Mouse (Mus musculus) intestine, embryonic 15.5 days (tissue): ENCODE measurements around the gene St3gal3. TPM values are rescaled to one million over a fixed set of nuclear protein-coding genes. Genes with fewer than 3 reads are reported as not detected.

Experiments
- ATAC-seq: fragments of 200-750 bp; cut with Nextera tagmentation; 2 replicates; pipeline ENCODE4 v1.8.0; 2017; ENCODE audit warnings: moderate TSS enrichment, moderate library complexity
- H3K27ac ChIP-seq: fragments of 300-500 bp; sonication (generic); 2 replicates; pipeline ENCODE4 v1.5.1; 2015; ENCODE audit warnings: mild to moderate bottlenecking, inconsistent platforms
- H3K27me3 ChIP-seq: fragments of 300-500 bp; sonication (generic); replicated peaks from 2 replicates; pipeline ENCODE4 v1.6.1; 2015; ENCODE audit warnings: inconsistent platforms
- H3K36me3 ChIP-seq: fragments of 300-500 bp; sonication (generic); 2 replicates; pipeline ENCODE4 v1.6.1; 2015; ENCODE audit warnings: inconsistent platforms
- H3K4me1 ChIP-seq: fragments of 300-500 bp; sonication (generic); replicated peaks from 2 replicates; pipeline ENCODE4 v1.6.1; 2015; ENCODE audit warnings: inconsistent platforms
- H3K4me2 ChIP-seq: fragments of 300-500 bp; sonication (generic); replicated peaks from 2 replicates; pipeline ENCODE4 v1.6.1; 2015; ENCODE audit warnings: mild to moderate bottlenecking, inconsistent platforms
- H3K4me3 ChIP-seq: fragments of 300-500 bp; sonication (generic); replicated peaks from 2 replicates; pipeline ENCODE4 v1.5.1; 2015; ENCODE audit warnings: inconsistent platforms
- H3K9ac ChIP-seq: fragments of 300-500 bp; sonication (generic); 2 replicates; pipeline ENCODE4 v1.6.1; 2015; ENCODE audit warnings: inconsistent platforms
- H3K9me3 ChIP-seq: fragments of 300-500 bp; sonication (generic); 2 replicates; pipeline ENCODE4 v1.6.1; 2016; ENCODE audit warnings: inconsistent platforms
- WGBS: fragments of 180-500 bp; shearing (Covaris S2); methylation state at CpG from one replicate; pipeline ENCODE4 v1.1.7; 2015; 5-methylcytosine and 5-hydroxymethylcytosine counted together
- polyA plus RNA-seq: library from polyadenylated mRNA; unstranded; fragments of >200 nt; fragmentation: Nextera tagmentation; extraction: Ambion mirVana; gene quantifications from 2 replicates; pipeline ENCODE4 v1.2.1, GENCODE M21; 2015

Gene St3gal3
- polyA plus RNA-seq, 1 experiment from 2014 or later = 8.2 TPM

GRCm38 (mm10) chr4:118101497-118101896, 33.2 kb downstream of the St3gal3 start:
- Histone ChIP-seq H3K4me3 (no peak overlapping the region), H3K4me2 (no peak overlapping the region), H3K9me3 (no peaks in the 10 kb centered on the region), H3K4me1 (no peaks in the 10 kb centered on the region), H3K36me3 (no peaks in the 10 kb centered on the region), H3K27ac (no peak overlapping the region), H3K27me3 (no peaks in the 10 kb centered on the region), H3K9ac (no peak overlapping the region)
- 73% methylated on average over 6 of the region's 6 CpGs for WGBS
- ATAC-seq = no peak

GRCm38 (mm10) chr4:118099637-118100364, 34.9 kb downstream of the St3gal3 start:
- Histone ChIP-seq H3K4me2 (no peak overlapping the region), H3K9ac (no peak overlapping the region), H3K9me3 (no peaks in the 10 kb centered on the region), H3K36me3 (no peaks in the 10 kb centered on the region), H3K27ac (no peak overlapping the region), H3K4me1 (no peaks in the 10 kb centered on the region), H3K4me3 (no peak overlapping the region), H3K27me3 (no peaks in the 10 kb centered on the region)
- no peak for ATAC-seq
- WGBS = 84% methylated on average over 8 of the region's 8 CpGs

DNA sequence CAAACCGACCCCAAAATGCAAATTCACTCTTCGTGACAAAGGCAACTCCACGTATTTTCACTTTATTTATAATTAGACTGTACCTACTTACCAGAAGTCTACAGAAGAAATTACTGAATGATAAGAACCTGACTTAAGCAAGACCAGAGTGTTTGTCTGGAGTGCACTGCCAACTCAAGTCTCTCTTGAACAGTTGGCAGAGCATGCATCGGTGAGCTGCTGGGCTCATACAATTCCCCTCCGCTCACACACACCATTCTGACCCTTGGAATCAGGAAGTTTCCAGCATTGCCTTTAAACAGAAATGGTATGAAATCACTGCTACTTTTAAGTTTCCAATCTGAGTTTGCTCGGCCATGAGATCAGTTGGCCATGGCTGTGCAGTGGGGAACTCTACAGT, 36.1 kb downstream of the St3gal3 start:
- Histone ChIP-seq H3K27ac (no peak overlapping the region), H3K4me1 (no peaks in the 10 kb centered on the region), H3K36me3 (no peaks in the 10 kb centered on the region), H3K9ac (no peak overlapping the region), H3K27me3 (no peaks in the 10 kb centered on the region), H3K9me3 (no peaks in the 10 kb centered on the region), H3K4me3 (no peak overlapping the region), H3K4me2 (no peak overlapping the region)
- WGBS = 89% methylated on average over 6 of the region's 6 CpGs
- no peak for ATAC-seq

DNA sequence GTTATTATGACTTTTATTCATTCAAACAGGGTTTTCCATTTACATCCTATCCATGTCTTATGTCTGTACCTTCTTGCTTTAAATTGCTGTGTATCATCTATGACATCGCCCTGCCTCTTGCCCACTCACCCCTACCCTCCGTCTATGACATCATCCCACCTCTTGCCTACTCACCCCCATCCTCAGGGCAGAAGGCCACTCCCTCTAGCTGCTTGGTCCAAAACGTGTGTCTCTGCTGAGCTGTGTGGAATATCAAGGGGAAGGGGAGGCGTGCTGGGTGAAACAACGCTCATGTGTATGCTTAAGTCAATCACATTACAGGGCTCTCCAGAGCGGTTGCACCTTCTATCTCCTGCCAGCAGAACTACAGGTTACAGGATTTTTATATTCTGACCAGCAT, 38.6 kb downstream of the St3gal3 start:
- no peak for ATAC-seq
- WGBS = 76% methylated on average over 6 of the region's 6 CpGs
- H3K4me2 ChIP-seq = no peak overlapping the region
- no peak overlapping the region for H3K4me3 ChIP-seq
- no peaks in the 10 kb centered on the region for H3K4me1 ChIP-seq
- H3K36me3 ChIP-seq = no peaks in the 10 kb centered on the region
- no peak overlapping the region for H3K27ac ChIP-seq
- no peaks in the 10 kb centered on the region for H3K27me3 ChIP-seq
- no peaks in the 10 kb centered on the region for H3K9me3 ChIP-seq
- no peak overlapping the region for H3K9ac ChIP-seq

GRCm38 (mm10) chr4:118092784-118093457, 41.8 kb downstream of the St3gal3 start:
- peak; percentile 43; the same call in 1 of the 2 replicates for ATAC-seq
- Histone ChIP-seq H3K9me3 (no peaks in the 10 kb centered on the region), H3K27ac (no peak overlapping the region), H3K4me3 (no peak overlapping the region), H3K36me3 (no peaks in the 10 kb centered on the region), H3K4me1 (no peaks in the 10 kb centered on the region), H3K4me2 (no peak overlapping the region), H3K9ac (no peak overlapping the region), H3K27me3 (no peaks in the 10 kb centered on the region)
- 89% methylated on average over 11 of the region's 11 CpGs for WGBS

DNA sequence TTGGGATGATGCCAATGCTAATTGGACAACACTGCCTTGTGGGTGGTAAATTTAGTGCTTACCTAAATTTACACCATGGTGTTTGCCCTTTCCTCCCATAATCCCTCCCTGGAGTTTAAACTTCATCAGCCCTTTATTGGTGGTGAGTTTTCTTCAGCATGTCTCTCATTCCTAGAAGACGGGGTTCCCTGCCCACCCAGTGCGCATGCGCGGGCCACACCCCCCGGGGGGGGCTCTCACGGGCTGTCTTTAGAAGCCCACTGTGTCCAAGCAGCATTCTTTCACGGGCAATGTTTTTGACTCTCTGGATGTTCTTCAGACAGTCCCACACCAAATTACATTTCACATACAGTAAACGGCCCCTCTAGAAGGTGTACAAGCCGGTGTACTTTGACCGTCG, 44.3 kb downstream of the St3gal3 start:
- no peaks in the 10 kb centered on the region for H3K4me1 ChIP-seq
- ATAC-seq = no peak
- H3K9me3 ChIP-seq = no peaks in the 10 kb centered on the region
- 86% methylated on average over 11 of the region's 11 CpGs for WGBS
- H3K27me3 ChIP-seq = no peaks in the 10 kb centered on the region
- no peaks in the 10 kb centered on the region for H3K36me3 ChIP-seq
- H3K9ac ChIP-seq = no peak overlapping the region
- no peak overlapping the region for H3K4me2 ChIP-seq
- no peak overlapping the region for H3K4me3 ChIP-seq
- no peak overlapping the region for H3K27ac ChIP-seq

DNA sequence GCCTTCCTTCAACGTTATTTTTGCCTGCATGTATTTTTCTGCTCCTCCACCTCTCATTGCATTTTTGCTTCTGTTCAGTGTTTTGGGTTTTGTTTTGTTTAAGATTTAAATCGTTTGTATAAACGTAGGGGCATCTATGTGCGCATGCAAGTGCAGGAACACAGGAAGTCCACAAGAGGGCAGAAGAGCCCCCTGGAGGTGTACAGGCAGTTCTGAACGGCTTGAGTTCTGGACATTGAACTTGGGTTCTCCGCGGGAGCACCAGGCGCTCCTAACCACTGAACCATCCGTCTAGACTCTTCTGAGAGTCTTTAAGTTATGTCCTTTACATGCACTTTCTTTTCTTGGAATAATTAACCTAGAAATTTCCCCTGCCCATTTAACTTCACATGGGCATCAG, 44.8 kb downstream of the St3gal3 start:
- Histone ChIP-seq H3K9me3 (no peaks in the 10 kb centered on the region), H3K9ac (no peak overlapping the region), H3K27me3 (no peaks in the 10 kb centered on the region), H3K27ac (no peak overlapping the region), H3K4me3 (no peak overlapping the region), H3K36me3 (no peaks in the 10 kb centered on the region), H3K4me1 (no peaks in the 10 kb centered on the region), H3K4me2 (no peak overlapping the region)
- no peak for ATAC-seq
- WGBS = 42% methylated on average over 9 of the region's 9 CpGs

GRCm38 (mm10) chr4:118088771-118089170, 45.9 kb downstream of the St3gal3 start:
- WGBS = 77% methylated on average over 2 of the region's 2 CpGs
- Histone ChIP-seq H3K27ac (no peak overlapping the region), H3K4me1 (no peaks in the 10 kb centered on the region), H3K36me3 (no peaks in the 10 kb centered on the region), H3K9ac (no peak overlapping the region), H3K4me2 (no peak overlapping the region), H3K9me3 (no peaks in the 10 kb centered on the region), H3K27me3 (no peaks in the 10 kb centered on the region), H3K4me3 (no peak overlapping the region)
- no peak for ATAC-seq

DNA sequence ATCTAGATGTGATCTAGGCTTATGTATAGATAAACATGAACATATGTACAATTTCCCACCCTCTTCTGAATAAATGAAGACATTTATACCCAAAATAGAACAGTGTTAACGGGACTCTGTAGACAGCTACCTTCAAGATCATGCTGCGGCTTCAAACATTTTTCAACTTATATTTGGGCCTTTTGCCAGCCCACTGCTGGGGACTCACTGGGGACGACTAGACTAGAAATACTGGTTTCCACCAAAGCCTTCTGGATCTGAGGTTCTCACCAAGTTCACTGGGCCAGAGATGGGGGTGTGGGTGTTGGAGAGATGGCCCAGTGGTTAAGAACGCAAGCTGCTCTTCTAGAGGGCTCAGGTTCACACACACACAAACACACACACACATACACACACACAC, 49.7 kb downstream of the St3gal3 start:
- no peaks in the 10 kb centered on the region for H3K9me3 ChIP-seq
- no peaks in the 10 kb centered on the region for H3K27me3 ChIP-seq
- no peak overlapping the region for H3K27ac ChIP-seq
- no peak overlapping the region for H3K4me2 ChIP-seq
- no peak overlapping the region for H3K9ac ChIP-seq
- H3K4me3 ChIP-seq = no peak overlapping the region
- no peaks in the 10 kb centered on the region for H3K36me3 ChIP-seq
- 56% methylated on average over 4 of the region's 4 CpGs for WGBS
- H3K4me1 ChIP-seq = peaks cover 7% of the 10 kb centered on the region
- no peak for ATAC-seq

- WGBS = 27% methylated on average over 14 of the region's 14 CpGs
- H3K36me3 ChIP-seq = no peaks in the 10 kb centered on the region
- no peaks in the 10 kb centered on the region for H3K9me3 ChIP-seq
- no peak overlapping the region; the same call in 1 of the 2 replicates for H3K27ac ChIP-seq
- ATAC-seq = peak; percentile 86
- H3K4me3 ChIP-seq = no peak overlapping the region
- peaks cover 9% of the 10 kb centered on the region for H3K4me1 ChIP-seq
- no peaks in the 10 kb centered on the region for H3K27me3 ChIP-seq
- no peak overlapping the region; the same call in 1 of the 2 replicates for H3K4me2 ChIP-seq
- no peak overlapping the region; the same call in 1 of the 2 replicates for H3K9ac ChIP-seq
Measured at GRCm38 (mm10) chr4:118083217-118083951, 51.3 kb downstream of the St3gal3 start.

DNA sequence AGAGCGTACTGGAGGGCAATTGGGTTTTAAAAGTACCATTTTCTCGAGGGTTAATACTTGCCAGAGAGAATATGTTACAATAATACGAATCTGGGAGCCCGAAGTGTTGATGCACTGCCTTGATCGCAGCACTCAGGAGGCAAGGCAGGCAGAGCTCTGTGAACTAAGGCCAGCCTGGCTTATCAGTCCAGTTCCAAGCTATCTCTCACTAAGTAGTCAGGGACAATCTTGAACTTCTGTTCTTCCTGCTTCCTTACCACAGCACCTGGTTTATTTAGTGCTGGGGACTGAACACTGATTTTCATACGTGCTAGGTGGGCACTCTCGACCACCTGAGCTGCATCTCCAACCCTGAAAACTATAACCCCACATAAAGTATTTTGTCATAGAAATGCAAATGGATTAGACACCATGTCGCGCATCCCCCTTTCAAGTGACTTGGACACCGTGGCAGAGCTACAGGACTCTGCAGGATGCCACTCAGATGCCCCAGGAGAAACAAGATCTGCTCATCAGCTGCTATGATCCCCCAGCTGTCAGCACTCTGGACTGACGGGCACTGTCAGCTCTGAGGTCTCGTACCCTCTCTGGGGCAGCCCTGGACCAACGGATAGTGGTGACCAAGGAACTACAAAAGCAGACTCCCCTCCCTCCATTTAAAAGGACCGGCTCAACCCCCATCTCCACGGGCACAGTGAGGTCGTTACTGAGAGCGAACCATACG, 52.9 kb downstream of the St3gal3 start:
- no peak overlapping the region for H3K9ac ChIP-seq
- ATAC-seq = no peak
- WGBS = 85% methylated on average over 18 of the region's 18 CpGs
- no peak overlapping the region for H3K4me3 ChIP-seq
- H3K4me2 ChIP-seq = no peak overlapping the region
- no peaks in the 10 kb centered on the region for H3K27me3 ChIP-seq
- H3K4me1 ChIP-seq = peaks cover 12% of the 10 kb centered on the region
- H3K27ac ChIP-seq = no peak overlapping the region
- no peaks in the 10 kb centered on the region for H3K36me3 ChIP-seq
- H3K9me3 ChIP-seq = no peaks in the 10 kb centered on the region

DNA sequence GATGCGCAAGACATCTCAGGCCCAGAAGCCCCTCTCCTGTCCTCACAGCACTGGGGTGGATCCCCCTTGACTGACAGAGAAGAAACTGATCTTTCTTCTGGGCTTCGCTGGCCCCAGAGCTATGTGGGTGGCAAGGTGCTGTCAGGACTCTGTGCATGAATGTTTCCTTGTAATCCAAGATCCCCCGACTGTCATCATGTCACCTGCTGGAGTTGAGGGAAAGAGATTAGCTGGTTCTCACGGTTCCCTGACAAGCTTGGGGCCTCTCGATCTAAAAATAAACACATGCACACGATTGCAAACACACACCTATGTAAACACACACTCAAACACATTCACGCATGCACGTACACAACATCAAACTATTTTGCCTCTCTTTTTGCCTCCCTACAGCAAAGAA, 54.2 kb downstream of the St3gal3 start:
- H3K4me2 ChIP-seq = no peak overlapping the region
- peaks cover 12% of the 10 kb centered on the region for H3K4me1 ChIP-seq
- no peak overlapping the region for H3K27ac ChIP-seq
- H3K9ac ChIP-seq = no peak overlapping the region
- no peak overlapping the region for H3K4me3 ChIP-seq
- WGBS = 61% methylated on average over 8 of the region's 8 CpGs
- no peaks in the 10 kb centered on the region for H3K27me3 ChIP-seq
- no peaks in the 10 kb centered on the region for H3K36me3 ChIP-seq
- ATAC-seq = no peak
- no peaks in the 10 kb centered on the region for H3K9me3 ChIP-seq
